41 mouse cellular contexts compared by ENCODE assay signal in the genomic region with DNA sequence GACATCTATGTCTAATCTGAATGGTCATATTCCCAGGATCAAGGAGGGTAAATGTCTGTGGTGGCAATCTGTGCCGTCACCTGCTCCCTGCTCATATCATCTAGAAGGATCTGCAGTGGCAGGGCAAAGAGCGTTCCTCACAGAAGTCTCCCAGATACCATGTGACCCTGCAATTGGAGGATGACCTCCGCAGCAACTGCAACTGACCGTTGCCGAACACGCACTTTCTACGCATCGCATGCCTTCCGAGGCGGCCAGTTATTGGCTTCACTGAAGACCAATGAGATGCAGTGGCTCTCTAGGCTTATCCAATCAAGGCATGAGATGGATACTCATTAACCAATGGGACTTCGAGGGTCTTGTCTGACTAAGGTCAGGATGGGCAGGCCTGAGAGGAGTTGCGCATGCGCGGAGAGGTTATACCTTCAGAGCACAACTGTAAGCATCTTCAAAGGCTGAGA. TPM values are rescaled to one million over a fixed set of nuclear protein-coding genes. Genes with fewer than 3 reads are reported as not detected.
"Had no signal": no experiment of that assay in that cellular context is flagged by ENCODE, and none has a peak within 500 bp of the region (broad histone marks: within the 10 kb centered on the region; RNA-seq: fewer than 3 reads in every experiment).

TSS of gene BC049730 (plus strand) at position 411 of the 461 bp plus-strand sequence.

- H3K36me3 ChIP-seq: heart, embryonic 12.5 days; heart, embryonic 13.5 days; heart, embryonic 15.5 days; hindbrain, embryonic 10.5 days; hindbrain, embryonic 12.5 days; hindbrain, embryonic 13.5 days; hindbrain, embryonic 15.5 days; intestine, embryonic 15.5 days; kidney, embryonic 15.5 days had no signal

- H3K27ac ChIP-seq: heart, embryonic 13.5 days; heart, embryonic 15.5 days; hindbrain, embryonic 10.5 days; hindbrain, embryonic 12.5 days; hindbrain, embryonic 13.5 days; hindbrain, embryonic 14.5 days; hindbrain, embryonic 15.5 days; hindbrain, postnatal 0 days; intestine, embryonic 15.5 days; kidney, embryonic 15.5 days; kidney, postnatal 0 days; layer of hippocampus, adult 2 months had no signal

- H3K4me1 ChIP-seq: heart, embryonic 12.5 days; heart, embryonic 13.5 days; heart, embryonic 15.5 days; hindbrain, embryonic 10.5 days; hindbrain, embryonic 12.5 days; hindbrain, embryonic 13.5 days; hindbrain, embryonic 15.5 days; intestine, embryonic 15.5 days; kidney, embryonic 15.5 days had no signal

- H3K4me3 ChIP-seq: heart, embryonic 12.5 days; heart, embryonic 13.5 days; heart, embryonic 15.5 days; hindbrain, embryonic 10.5 days; hindbrain, embryonic 12.5 days; hindbrain, embryonic 13.5 days; hindbrain, embryonic 15.5 days; intestine, embryonic 15.5 days; kidney, embryonic 15.5 days; layer of hippocampus, adult 2 months had no signal

- H3K27me3 ChIP-seq: hindbrain, embryonic 12.5 days; hindbrain, embryonic 15.5 days; intestine, embryonic 15.5 days had no signal

- H3K9me3 ChIP-seq: heart, embryonic 12.5 days; heart, embryonic 13.5 days; heart, embryonic 15.5 days; hindbrain, embryonic 10.5 days; hindbrain, embryonic 12.5 days; hindbrain, embryonic 13.5 days; hindbrain, embryonic 15.5 days; intestine, embryonic 15.5 days; kidney, embryonic 15.5 days had no signal

- DNase-seq: heart, postnatal 10 days; heart, postnatal 14 days; heart, postnatal 36 days; heart, postnatal 4 days; kidney, adult 11 months; kidney, adult 18-20 months; kidney, adult 2 months; kidney, adult 8-10 months; kidney, postnatal 10 days; kidney, postnatal 14 days; kidney, postnatal 25 days; kidney, postnatal 36 days; kidney, postnatal 4 days; layer of hippocampus, adult 9-11 months; layer of hippocampus, postnatal 36 days had no signal

RNA-seq across cellular contexts. Expression of gene BC049730, which starts in this region (rescaled TPM):
- polyA plus RNA-seq: heart, embryonic 11.5 days; heart, embryonic 12.5 days; heart, embryonic 13.5 days; heart, embryonic 14.5 days; heart, embryonic 15.5 days; heart, embryonic 16.5 days; heart, postnatal 0 days; hindbrain, embryonic 10.5 days; hindbrain, embryonic 11.5 days; hindbrain, embryonic 12.5 days; hindbrain, embryonic 13.5 days; hindbrain, embryonic 14.5 days; hindbrain, embryonic 15.5 days; hindbrain, embryonic 16.5 days; hindbrain, postnatal 0 days; inflammation-experienced regulatory T-cells, adult 6 months; intestine, embryonic 14.5 days; intestine, embryonic 15.5 days; intestine, embryonic 16.5 days; intestine, postnatal 0 days; kidney, adult 2 months; kidney, embryonic 14.5 days; kidney, embryonic 15.5 days; kidney, embryonic 16.5 days; kidney, postnatal 0 days; large intestine, adult 2 months had no signal
